Mouse (Mus musculus) CH12F3 (cell line): ENCODE measurements around the gene Tmem182.

Source experiments
- in situ Hi-C: fragments of 300-500 bp; cut with MboI; formaldehyde crosslinking; loops from 2 replicates; pipeline ENCODE4 v1.14.3; 2020; ENCODE audit warnings: low sequenced_read_pairs

The Tmem182 gene

GRCm38 (mm10) chr1:40856846-40857636 lies 51.6 kb downstream of the Tmem182 start:
- in situ Hi-C loops: no loop called here

DNA sequence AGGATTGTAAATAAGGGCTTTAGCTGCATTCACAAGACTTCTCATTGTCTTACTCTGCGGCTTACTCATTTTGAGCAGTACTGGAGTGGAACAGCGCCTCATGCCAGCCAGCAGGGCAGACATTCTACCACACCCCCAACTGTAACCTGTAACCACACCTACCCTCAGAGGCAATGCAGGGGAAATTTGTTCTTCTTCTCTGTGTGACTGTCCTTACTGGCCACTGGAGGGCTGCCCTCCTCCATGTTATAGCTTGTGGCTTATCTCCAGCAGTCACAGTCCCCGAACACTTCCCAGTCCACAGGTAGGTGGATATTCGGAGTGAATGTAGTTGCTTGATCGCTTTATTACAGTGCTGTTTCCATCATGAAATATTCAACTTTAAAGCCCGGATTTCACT lies 59.6 kb downstream of the Tmem182 start:
- in situ Hi-C loops: no loop called here

- in situ Hi-C loops: no loop called here
Observed at GRCm38 (mm10) chr1:40867106-40867505, 61.7 kb downstream of the Tmem182 start.

- in situ Hi-C loops: no loop called here
Observed at GRCm38 (mm10) chr1:40867651-40868050, 62.2 kb downstream of the Tmem182 start.

GRCm38 (mm10) chr1:40873760-40874455 lies 68.5 kb downstream of the Tmem182 start:
- in situ Hi-C loops: no loop called here

DNA sequence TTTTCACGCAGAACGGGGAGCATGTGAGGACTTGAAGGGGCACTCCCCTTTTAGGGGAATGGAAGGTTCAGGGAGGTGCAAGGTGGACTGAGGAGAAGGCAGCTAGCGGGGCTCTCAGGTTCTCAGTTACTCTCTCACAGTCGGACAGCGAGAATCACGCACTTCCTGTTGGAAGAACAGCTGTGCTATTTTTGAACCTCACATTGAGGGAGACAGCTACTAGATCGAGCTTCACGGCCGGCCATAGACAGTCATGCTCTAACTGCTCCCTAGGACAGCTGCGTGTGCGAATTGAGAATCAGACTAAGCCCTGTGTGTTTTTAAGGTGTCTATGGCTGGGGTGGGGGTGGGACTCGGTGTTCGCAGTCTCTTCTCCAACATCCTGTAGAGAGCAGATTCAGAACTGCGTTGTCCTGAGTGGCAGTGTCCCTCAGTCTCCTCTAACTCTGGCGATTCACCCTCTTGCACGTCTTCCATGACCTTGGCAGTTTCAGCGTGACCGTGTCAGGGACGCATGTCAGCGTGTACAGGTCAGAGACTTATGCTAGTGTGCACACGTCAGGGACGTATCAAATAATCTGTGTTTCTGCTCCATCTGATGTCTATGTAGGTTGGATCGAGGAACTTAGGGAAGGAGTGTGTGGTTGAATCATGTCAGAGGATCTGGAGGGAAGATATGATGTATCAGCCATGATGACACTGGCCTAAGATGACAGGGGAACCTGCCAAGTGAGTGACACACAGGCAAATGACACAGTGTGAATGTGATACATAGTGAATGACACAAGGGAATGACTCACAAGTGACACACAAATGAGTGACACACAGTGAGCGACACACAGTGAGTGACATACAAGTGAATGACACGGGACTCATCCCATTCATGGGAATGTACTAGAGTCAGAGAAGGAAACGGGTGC lies 69.3 kb downstream of the Tmem182 start:
- in situ Hi-C loops: no loop called here

DNA sequence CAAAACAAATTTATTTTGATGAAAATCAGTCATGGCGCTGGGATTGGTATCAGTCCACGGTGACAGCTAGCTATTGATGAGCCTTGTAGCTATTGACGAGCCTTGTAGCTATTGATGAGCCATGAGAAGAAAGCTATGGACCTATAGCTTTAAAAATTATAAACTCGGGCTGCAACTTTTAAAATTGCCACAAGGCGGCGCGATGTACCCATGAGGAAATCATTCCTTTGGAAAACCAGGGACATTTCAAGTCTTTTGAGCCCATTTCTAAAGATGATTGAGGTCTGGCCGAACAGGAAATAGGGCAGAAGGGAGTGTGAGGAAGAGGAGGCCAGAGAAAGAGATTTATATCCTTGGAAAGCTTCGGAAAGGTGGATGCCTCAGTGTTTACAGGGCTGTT lies 73.7 kb downstream of the Tmem182 start:
- in situ Hi-C loops: no loop called here

GRCm38 (mm10) chr1:40879526-40879925 lies 74.1 kb downstream of the Tmem182 start:
- in situ Hi-C loops: no loop called here

DNA sequence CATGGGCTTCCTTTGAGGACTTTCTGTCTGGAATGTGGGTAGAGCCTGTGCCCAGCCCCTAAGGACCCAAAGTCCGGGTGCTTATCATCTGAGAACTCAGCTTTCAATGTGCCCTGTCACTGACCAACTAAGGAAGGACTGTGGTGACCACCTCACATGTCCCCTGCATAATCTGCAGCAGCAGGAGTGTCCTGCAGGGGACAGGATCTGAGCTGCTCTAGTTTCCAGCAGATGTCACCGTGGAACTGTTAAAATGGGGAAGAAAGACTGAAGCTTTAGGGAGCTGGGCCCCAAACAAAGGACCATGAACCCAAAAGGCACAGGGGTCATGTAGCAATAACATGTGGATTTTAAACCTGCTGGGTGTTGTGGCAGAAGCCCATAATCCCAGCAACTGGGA lies 75.1 kb downstream of the Tmem182 start:
- in situ Hi-C loops: no loop called here

DNA sequence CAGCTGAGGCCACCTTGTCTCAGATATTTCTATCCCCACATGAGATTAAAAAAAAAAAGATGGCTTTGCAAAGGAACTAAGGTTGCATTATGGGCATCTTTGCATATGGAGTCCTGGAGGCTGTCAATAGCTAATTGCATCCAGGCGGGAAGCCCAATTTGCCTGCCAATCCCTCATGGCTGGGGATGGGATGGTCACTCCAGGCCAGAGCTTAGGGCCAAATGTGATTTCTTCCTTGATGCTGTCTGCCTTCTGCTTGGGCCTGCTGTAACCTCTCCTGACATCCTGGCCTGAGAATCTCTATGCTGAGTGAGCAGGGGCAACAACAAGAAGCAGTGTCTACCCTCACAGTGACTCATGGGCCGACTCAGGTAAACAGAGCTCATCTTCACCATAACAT lies 78.5 kb downstream of the Tmem182 start:
- in situ Hi-C loops: no loop called here

DNA sequence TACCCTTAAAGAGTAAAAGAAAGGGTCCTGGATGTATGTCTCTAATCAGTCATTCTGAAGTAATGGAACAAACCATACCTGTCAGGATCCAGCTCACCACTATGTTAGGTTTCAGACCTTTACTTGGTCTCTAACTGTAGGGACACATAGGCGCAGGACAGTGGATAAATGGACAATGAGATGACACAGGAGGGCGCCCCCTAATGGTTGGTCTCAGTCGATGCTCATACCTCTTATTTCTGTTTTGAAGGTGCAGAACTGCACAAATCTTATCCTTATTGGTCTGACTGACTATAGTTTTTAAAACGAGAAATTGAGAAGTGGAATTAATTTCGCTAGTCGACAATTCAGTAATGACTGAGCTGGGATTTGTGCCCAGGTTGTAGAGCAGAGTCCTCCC lies 79.5 kb downstream of the Tmem182 start:
- in situ Hi-C loops: no loop called here

GRCm38 (mm10) chr1:40887673-40888072 lies 82.3 kb downstream of the Tmem182 start:
- in situ Hi-C loops: no loop called here

GRCm38 (mm10) chr1:40888396-40889040 lies 83.1 kb downstream of the Tmem182 start:
- in situ Hi-C loops: no loop called here

DNA sequence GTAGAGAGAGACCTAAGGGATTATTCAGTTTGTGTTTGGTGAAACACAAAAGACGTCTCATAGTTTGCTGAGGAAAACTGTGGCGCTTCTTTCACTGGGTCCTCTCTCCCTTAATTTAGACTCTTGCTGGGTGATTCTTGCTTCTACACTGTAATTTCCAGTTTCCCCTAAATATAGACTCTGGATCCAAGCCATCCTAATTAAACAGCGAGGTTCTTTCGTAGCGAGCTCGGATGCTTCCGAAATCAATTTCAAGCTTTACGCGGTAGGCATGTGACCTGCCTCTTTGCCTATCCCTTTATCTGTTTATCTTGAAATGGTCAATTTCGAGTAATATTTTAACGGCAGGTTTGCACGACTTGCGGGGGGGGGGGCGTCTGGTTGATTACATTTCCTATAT lies 84.2 kb downstream of the Tmem182 start:
- in situ Hi-C loops: no loop called here

DNA sequence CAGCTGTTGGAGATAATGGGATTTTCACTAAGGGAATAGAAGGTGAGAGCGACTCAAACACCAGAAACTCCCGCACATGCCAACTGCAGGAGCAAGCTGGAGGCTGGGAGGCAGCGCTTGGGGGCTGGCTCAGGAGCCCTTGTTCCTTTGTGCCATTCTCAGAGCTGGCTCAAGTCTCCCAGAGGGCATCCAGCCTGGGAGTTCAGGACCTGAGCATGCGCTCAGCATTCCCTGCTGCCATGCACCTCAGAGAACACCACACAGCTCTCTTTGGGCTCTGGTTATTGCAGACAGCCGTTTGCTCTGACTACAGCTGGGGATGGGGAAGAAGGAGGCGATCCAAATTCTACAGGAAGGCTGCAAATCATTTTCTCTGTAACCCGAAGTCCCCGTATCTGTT lies 84.8 kb downstream of the Tmem182 start:
- in situ Hi-C loops: no loop called here

DNA sequence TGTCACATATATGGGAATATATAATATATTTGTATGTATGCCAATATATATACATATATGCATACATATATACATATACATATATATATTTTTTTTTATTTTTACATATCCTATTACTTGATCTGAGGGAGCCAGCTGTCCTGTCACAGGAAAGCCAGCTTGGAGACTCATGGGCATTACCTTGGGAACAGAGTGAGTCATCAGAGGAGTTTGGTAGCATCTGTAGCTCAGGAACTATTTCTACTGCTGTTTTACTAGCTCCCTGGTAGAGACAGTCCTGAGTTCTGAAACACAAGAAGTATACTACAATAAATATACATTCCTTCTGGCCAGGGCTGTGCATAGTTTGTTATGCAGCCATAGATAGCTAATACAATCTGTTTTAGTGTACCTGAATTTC lies 98.3 kb downstream of the Tmem182 start:
- in situ Hi-C loops: no loop called here
